Mouse (Mus musculus): ENCODE results near the gene Slc12a7. TPM values are rescaled to one million over a fixed set of nuclear protein-coding genes. Genes with fewer than 3 reads are reported as not detected.

The Slc12a7 gene
- polyA plus RNA-seq (2015; fragmentation: Nextera tagmentation; extraction: Ambion mirVana), result 5.7 and 8.4 TPM in 2 replicates

DNA sequence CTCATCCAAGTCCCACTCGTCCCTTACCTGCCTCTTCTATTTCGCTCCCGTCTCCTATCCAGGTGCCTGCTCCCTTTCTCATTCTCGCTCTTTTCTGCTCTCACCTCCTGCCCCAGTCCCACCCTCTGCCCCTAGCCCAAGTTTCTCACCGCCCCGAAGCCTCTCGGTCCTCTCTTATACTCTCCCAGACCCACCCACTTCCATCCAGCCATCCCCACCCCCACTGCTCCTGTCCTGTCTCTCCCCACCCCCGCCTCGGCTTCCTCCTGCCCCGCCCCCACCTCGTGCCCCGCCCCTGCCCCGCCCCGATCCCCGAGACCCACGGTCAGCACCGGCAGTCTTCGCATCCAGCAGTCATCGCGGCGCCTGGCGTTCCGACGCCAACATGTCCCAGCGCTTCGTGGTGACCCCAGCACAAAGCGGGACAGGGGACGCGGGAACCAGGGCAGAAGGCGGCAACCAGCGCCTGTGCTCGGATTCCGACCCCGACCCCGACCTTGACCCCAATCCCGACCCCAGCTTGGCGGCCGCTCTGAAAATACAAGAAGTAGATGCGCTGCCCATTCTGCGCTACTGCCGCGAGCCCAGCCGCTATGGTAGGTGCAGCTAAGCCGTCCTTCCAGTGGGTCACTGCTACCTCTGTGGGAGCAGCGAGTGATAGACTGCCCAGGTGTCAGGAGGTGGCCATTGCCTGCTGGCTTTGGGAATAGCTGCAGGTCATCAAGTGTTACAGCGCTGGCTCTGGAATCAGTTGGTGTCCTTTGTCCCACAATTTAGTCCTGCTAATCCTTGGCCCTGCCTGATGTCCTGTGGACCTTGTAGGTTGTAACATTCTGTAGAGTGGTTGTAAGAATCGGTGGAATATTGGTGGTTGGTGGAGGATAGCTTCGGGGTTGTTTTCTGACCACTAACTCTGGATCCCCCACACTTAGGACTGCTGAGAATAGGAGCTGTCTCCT, at the start of gene Slc12a7:
Gene Slc12a7 (plus strand): TSS at position 353 of the 959 bp plus-strand sequence.

DNA sequence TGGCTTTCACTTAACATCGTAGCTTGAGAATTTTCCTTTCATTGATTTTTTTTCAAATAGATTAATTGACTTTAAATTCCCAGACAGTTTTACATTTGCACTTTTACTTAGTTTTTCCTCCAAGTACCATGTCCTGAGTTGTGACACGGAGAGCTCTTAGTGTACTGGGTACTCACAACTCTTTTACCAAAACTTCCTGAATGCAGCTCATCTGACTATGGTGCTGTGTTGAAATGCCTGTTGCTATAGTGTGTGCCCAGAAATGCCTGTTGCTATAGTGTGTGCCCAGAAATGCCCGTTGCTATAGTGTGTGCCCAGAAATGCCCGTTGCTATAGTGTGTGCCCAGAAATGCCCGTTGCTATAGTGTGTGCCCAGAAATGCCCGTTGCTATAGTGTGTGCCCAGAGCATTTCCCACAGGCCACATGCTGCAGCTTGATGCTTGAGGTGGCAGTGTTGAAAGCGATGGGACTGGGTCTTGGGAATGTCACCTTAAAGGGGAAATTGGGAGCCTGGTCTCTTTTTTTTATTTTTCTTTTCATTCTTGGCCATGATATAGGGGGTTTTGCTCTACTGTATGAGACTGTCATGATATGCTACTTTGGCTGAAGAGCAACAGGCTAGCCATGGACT, 28.1 kb upstream of the Slc12a7 start, which contains the start of gene Slc6a19:
Gene Slc6a19 (minus strand): TSS at position 172 of the 632 bp plus-strand sequence.

GRCm38 (mm10) chr13:73847465-73847836, 114.6 kb downstream of the Slc12a7 start, which contains the start of gene Nkd2:
TSS of gene Nkd2 (minus strand) at chr13:73847631.

Other genes with a start within 250 kb of the Slc12a7 start
- 0.12 TPM in 1 of 2 replicates, not detected in the other for gene Slc6a3, start 196.3 kb upstream of the Slc12a7 start, polyA plus RNA-seq (2015; fragmentation: Nextera tagmentation; extraction: Ambion mirVana)
- 77.7 and 118 TPM in 2 replicates for gene Clptm1l, start 129.1 kb upstream of the Slc12a7 start, polyA plus RNA-seq (2015; fragmentation: Nextera tagmentation; extraction: Ambion mirVana)
- gene Tert, start 106.2 kb upstream of the Slc12a7 start, polyA plus RNA-seq (2015; fragmentation: Nextera tagmentation; extraction: Ambion mirVana), result 0.85 and 2.8 TPM in 2 replicates
- 0.24 and 0.62 TPM in 2 replicates for gene Slc6a18, start 55.1 kb upstream of the Slc12a7 start, polyA plus RNA-seq (2015; fragmentation: Nextera tagmentation; extraction: Ambion mirVana)
- 0.19 and 0.57 TPM in 2 replicates for gene Slc6a19, start 28.2 kb upstream of the Slc12a7 start, polyA plus RNA-seq (2015; fragmentation: Nextera tagmentation; extraction: Ambion mirVana)
- gene Nkd2, start 114.5 kb downstream of the Slc12a7 start, polyA plus RNA-seq (2015; fragmentation: Nextera tagmentation; extraction: Ambion mirVana), result 2.6 and 3.6 TPM in 2 replicates
- gene Trip13, start 204.7 kb downstream of the Slc12a7 start, polyA plus RNA-seq (2015; fragmentation: Nextera tagmentation; extraction: Ambion mirVana), result 9.7 and 9.8 TPM in 2 replicates
- 25.9 and 35.3 TPM in 2 replicates for gene Brd9, start 204.7 kb downstream of the Slc12a7 start, polyA plus RNA-seq (2015; fragmentation: Nextera tagmentation; extraction: Ambion mirVana)
- not detected in 2 replicates for gene Zdhhc11, start 230.8 kb downstream of the Slc12a7 start, polyA plus RNA-seq (2015; fragmentation: Nextera tagmentation; extraction: Ambion mirVana)

Data from adrenal gland, postnatal 0 days (tissue).